Mouse (Mus musculus) megakaryocyte, embryonic 14.5 days (primary cell): ENCODE measurements around the gene Fam205a3. TPM values are rescaled to one million over a fixed set of nuclear protein-coding genes. Genes with fewer than 3 reads are reported as not detected.
"Not testable (repeated sequence)": the region's sequence is repeated elsewhere in the genome, so short reads cannot be mapped to it uniquely, and the experiment has no call there.

Experiments used
- H3K27me3 ChIP-seq: replicated peaks from 2 replicates; pipeline ENCODE3; 2012; ENCODE audit warnings: inconsistent platforms
- H3K36me3 ChIP-seq: replicated peaks from 2 replicates; pipeline ENCODE3; 2012; ENCODE audit warnings: low read length, inconsistent platforms, mixed read lengths
- H3K4me1 ChIP-seq: 2 replicates; pipeline ENCODE4 v1.6.1; 2012; ENCODE audit warnings: inconsistent platforms
- H3K4me3 ChIP-seq: replicated peaks from 2 replicates; pipeline ENCODE3; 2012; ENCODE audit warnings: moderate library complexity, mild to moderate bottlenecking, inconsistent platforms
- H3K9me3 ChIP-seq: 2 replicates; pipeline ENCODE4 v1.6.1; 2012; ENCODE audit warnings: inconsistent platforms
- polyA plus RNA-seq: library from polyadenylated mRNA; stranded (reverse); fragments of >175 nt; gene quantifications from 2 replicates; pipeline ENCODE4 v1.2.3, GENCODE M21; 2012; ENCODE audit warnings: low replicate concordance; ENCODE audit not compliant: insufficient read depth

Gene Fam205a3
- polyA plus RNA-seq: not detected in 2 replicates

DNA sequence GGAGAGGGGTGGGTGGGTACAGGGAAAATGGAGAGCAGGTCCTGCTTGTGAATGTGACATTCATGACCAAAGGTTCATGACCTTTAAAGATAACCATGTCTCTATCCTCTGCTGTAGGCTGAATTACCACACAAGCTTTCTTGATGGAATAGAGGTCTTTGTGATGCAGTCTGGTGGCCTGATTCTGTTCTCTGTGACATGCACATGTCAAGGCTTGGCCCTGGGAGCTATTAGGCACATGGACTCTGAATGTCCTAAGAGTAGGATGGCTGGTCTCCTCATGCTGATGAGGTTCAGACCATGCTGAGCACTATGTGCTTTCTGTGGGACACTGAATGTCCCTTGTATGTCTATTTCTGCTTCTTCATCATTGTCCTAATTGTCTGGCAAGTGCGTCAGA, at the start of gene Fam205a3:
Gene Fam205a3, plus strand, starts transcription at position 301 of the 400 bp plus-strand sequence.
- H3K27me3 ChIP-seq, H3K9me3 ChIP-seq, H3K4me3 ChIP-seq, H3K4me1 ChIP-seq, H3K36me3 ChIP-seq: not testable (repeated sequence)

DNA sequence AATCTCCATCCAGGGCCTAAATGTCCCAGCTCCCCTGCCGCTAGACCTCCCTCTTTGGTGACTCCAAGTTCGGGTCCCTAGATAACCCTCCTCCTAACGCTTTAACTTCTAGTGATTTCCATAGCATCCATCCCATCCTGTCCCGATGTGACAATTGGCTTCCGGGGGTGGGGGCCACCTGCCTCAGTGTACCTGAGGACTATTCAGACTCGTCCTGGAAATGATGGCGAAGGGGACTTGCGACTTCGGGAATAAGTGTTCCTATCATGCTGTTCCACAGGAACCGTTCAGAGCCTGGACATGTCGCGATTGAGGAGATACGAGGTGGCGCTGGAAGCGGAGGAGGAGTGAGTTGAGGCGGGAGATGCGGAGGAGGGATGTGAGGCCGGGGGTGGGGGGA, 24.2 kb upstream of the Fam205a3 start, which contains the start of gene Gm21953:
Gene Gm21953, plus strand, starts transcription at position 301 of the 400 bp plus-strand sequence.
- not testable (repeated sequence) for H3K9me3 ChIP-seq, H3K4me1 ChIP-seq, H3K27me3 ChIP-seq, H3K4me3 ChIP-seq, H3K36me3 ChIP-seq

Other genes with a start within 250 kb of the Fam205a3 start
- gene Gm3893, start 227.1 kb upstream of the Fam205a3 start, polyA plus RNA-seq: not detected in 2 replicates
- gene Gm13304, start 203.5 kb upstream of the Fam205a3 start, polyA plus RNA-seq: not detected in 2 replicates
- not detected in 2 replicates for gene Gm13306, start 164.9 kb upstream of the Fam205a3 start, polyA plus RNA-seq
- 0.62 TPM in 1 of 2 replicates, not detected in the other for gene Gm13305, start 149.7 kb upstream of the Fam205a3 start, polyA plus RNA-seq
- gene Gm10600, start 77.7 kb upstream of the Fam205a3 start, polyA plus RNA-seq: not detected in 2 replicates
- gene Ccl21b, start 62.6 kb upstream of the Fam205a3 start, polyA plus RNA-seq: not detected in 2 replicates
- not detected in 2 replicates for gene Gm21953, start 24.1 kb upstream of the Fam205a3 start, polyA plus RNA-seq
- not detected in 2 replicates for gene Gm21586, start 121.0 kb downstream of the Fam205a3 start, polyA plus RNA-seq
- gene Gm2163, start 148.4 kb downstream of the Fam205a3 start, polyA plus RNA-seq: not detected in 2 replicates
- gene Fam205a2, start 209.8 kb downstream of the Fam205a3 start, polyA plus RNA-seq: not detected in 2 replicates